Mouse (Mus musculus): ENCODE data around the gene Gm29133.

Gene Gm29133

DNA sequence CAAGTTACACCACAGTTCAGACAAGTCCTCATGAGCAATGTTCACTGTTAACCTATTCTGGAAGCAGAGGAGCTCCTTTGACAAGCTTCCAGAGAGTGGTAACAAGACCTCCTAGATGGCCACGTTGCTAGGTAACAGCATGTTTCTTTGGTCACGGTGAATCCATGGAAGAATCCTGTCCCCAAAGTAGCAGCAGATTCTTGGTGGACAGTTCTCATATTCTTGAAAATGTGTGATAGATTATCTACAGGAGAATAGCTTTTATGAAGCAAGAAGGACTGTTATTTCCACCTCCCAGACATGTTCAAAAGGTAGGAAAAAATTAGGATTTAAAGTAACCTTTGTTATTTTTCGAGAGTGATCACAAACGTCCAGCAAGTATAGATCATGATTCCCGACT lies at the start of gene Gm29133:
Gm29133 (plus strand) TSS at position 301 of the 400 bp plus-strand sequence.
- Histone ChIP-seq H3K27me3 (ENCODE audit: insufficient read depth, low read length) (no peaks in the 10 kb centered on the region), H3K4me1 (replicated peaks; ENCODE audit: low read depth, low read length) (no peaks in the 10 kb centered on the region), H3K9me3 (ENCODE audit: low read length) (no peaks in the 10 kb centered on the region), H3K36me3 (ENCODE audit: insufficient read depth, low read length) (no peaks in the 10 kb centered on the region), H3K4me3 (replicated peaks; ENCODE audit: low read length) (no peak within 1 kb of the TSS)
- TF ChIP-seq CTCF (conservative IDR thresholded peaks at IDR 0.05; ENCODE audit: low read length) (no peak), POU5F1 (IDR thresholded peaks at IDR 0.05; ENCODE audit: borderline replicate concordance, low read length) (no peak), NANOG (IDR thresholded peaks at IDR 0.05; ENCODE audit: borderline replicate concordance, low read length) (no peak)

DNA sequence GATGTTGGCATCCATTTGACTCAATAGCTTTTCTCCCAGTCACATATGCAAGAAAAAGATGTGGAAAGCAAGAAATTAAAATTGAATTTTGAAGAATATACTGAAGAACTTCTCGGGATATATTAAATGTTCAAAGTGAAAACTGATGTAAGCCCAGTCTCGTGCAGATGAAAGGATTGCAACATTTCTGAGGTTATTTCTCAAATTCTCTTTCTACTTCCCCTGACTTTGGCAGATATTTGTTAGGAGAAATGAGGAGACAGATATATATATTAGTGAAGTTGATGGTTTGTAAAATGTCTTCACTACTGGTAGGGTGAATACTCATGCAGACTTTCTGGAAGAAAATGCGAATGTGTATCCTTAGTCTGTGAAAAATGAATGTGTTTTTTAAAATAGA lies 48.9 kb upstream of the Gm29133 start:
- H3K4me1 ChIP-seq (replicated peaks; ENCODE audit: low read depth, low read length): peaks cover 12% of the 10 kb centered on the region
- H3K9me3 ChIP-seq (ENCODE audit: low read length): no peaks in the 10 kb centered on the region
- H3K27me3 ChIP-seq (ENCODE audit: insufficient read depth, low read length): no peaks in the 10 kb centered on the region
- H3K4me3 ChIP-seq (replicated peaks; ENCODE audit: low read length): no peak overlapping the region
- TF ChIP-seq POU5F1 (IDR thresholded peaks at IDR 0.05; ENCODE audit: borderline replicate concordance, low read length): no peak
- no peak for TF ChIP-seq NANOG (IDR thresholded peaks at IDR 0.05; ENCODE audit: borderline replicate concordance, low read length)
- TF ChIP-seq CTCF (conservative IDR thresholded peaks at IDR 0.05; ENCODE audit: low read length): no peak
- no peaks in the 10 kb centered on the region for H3K36me3 ChIP-seq (ENCODE audit: insufficient read depth, low read length)

DNA sequence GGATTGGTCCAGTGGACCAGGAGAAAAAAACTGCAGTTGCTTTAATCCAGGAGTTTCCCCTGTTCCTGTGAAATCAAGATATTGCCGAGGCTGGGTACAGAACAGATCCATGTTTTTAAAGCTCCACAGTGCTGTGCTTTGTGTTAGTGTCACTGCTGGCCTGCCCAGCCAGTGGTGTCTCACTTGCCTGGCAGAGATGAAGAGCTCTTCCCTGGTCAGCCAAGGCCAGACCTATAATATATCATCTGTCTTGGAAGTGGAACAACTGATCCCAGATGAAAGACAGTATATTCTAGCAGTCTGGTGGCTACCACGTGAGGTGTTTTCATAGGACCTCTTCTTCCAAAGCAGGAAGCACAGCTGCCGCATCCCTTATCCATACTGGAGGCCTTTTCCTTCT lies 46.7 kb upstream of the Gm29133 start:
- Histone ChIP-seq H3K27me3 (ENCODE audit: insufficient read depth, low read length) (no peaks in the 10 kb centered on the region), H3K9me3 (ENCODE audit: low read length) (no peaks in the 10 kb centered on the region)
- TF ChIP-seq CTCF (conservative IDR thresholded peaks at IDR 0.05; ENCODE audit: low read length) (no peak), POU5F1 (IDR thresholded peaks at IDR 0.05; ENCODE audit: borderline replicate concordance, low read length) (no peak), NANOG (IDR thresholded peaks at IDR 0.05; ENCODE audit: borderline replicate concordance, low read length) (no peak)

GRCm38 (mm10) chr3:75706536-75706935 lies 41.5 kb upstream of the Gm29133 start:
- Histone ChIP-seq H3K36me3 (ENCODE audit: insufficient read depth, low read length) (no peaks in the 10 kb centered on the region), H3K4me1 (replicated peaks; ENCODE audit: low read depth, low read length) (no peaks in the 10 kb centered on the region), H3K27me3 (ENCODE audit: insufficient read depth, low read length) (no peaks in the 10 kb centered on the region), H3K9me3 (ENCODE audit: low read length) (no peaks in the 10 kb centered on the region), H3K4me3 (replicated peaks; ENCODE audit: low read length) (no peak overlapping the region)
- TF ChIP-seq NANOG (IDR thresholded peaks at IDR 0.05; ENCODE audit: borderline replicate concordance, low read length) (no peak), POU5F1 (IDR thresholded peaks at IDR 0.05; ENCODE audit: borderline replicate concordance, low read length) (no peak), CTCF (conservative IDR thresholded peaks at IDR 0.05; ENCODE audit: low read length) (no peak)

More for the DNA sequence above, 46.7 kb upstream of the Gm29133 start:
- peaks cover 9% of the 10 kb centered on the region for H3K4me1 ChIP-seq (replicated peaks; ENCODE audit: low read depth, low read length)
- no peak overlapping the region for H3K4me3 ChIP-seq (replicated peaks; ENCODE audit: low read length)
- H3K36me3 ChIP-seq (ENCODE audit: insufficient read depth, low read length): no peaks in the 10 kb centered on the region

DNA sequence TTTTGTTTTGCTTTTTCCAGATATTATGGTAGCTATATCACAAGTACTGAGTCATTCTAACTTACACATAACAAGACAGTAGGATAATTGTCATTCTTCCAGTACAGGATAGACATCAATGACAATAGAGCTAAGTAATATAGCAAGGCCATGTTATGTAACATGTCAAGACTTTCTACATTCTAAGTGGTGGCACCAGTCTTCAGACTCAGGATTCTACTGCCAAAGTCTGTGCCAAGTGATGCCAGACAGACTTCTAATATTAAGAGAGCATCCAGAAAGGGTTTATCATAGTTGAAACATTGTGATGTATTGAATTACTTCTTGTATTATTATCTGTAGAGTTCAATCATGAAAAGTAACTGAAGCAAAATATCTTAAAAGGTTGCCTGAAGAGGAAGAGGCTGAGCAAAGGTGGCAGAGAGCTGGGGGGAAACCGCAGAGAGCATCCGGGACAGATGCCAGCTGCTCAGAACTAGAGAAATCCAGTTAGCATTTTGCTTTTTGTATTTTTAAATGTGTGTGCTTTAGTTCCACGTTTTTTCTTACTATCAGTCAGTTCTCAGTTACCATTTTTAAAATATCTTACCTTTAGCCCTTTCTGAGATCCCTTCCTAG lies 34.2 kb upstream of the Gm29133 start:
- Histone ChIP-seq H3K27me3 (ENCODE audit: insufficient read depth, low read length) (no peaks in the 10 kb centered on the region), H3K4me3 (replicated peaks; ENCODE audit: low read length) (no peak overlapping the region), H3K36me3 (ENCODE audit: insufficient read depth, low read length) (no peaks in the 10 kb centered on the region), H3K9me3 (ENCODE audit: low read length) (no peaks in the 10 kb centered on the region; the same call in 1 of the 2 replicates), H3K4me1 (replicated peaks; ENCODE audit: low read depth, low read length) (no peaks in the 10 kb centered on the region)
- TF ChIP-seq NANOG (IDR thresholded peaks at IDR 0.05; ENCODE audit: borderline replicate concordance, low read length) (no peak), POU5F1 (IDR thresholded peaks at IDR 0.05; ENCODE audit: borderline replicate concordance, low read length) (no peak), CTCF (conservative IDR thresholded peaks at IDR 0.05; ENCODE audit: low read length) (no peak)

DNA sequence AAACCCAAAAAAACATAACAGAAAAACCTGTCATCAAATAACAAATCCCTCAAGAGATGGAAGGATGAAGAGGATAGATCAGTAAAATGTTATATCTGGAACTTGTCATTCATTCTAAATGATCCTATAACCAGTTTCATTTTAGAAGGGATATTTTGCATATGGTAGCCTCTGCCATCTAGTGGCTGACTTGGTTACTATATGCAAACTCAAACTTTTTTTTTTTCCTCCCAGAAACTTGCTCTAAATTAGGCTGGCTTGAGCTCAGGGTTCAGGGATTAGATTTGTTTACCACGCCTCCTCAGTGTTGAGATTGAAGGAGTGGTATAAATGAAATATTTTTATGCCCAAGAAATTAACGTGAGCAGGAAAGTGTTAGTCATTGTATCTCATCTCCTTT lies 27.3 kb upstream of the Gm29133 start:
- Histone ChIP-seq H3K9me3 (ENCODE audit: low read length) (no peaks in the 10 kb centered on the region), H3K4me1 (replicated peaks; ENCODE audit: low read depth, low read length) (no peaks in the 10 kb centered on the region), H3K36me3 (ENCODE audit: insufficient read depth, low read length) (no peaks in the 10 kb centered on the region), H3K27me3 (ENCODE audit: insufficient read depth, low read length) (no peaks in the 10 kb centered on the region), H3K4me3 (replicated peaks; ENCODE audit: low read length) (no peak overlapping the region)
- TF ChIP-seq NANOG (IDR thresholded peaks at IDR 0.05; ENCODE audit: borderline replicate concordance, low read length) (no peak), CTCF (conservative IDR thresholded peaks at IDR 0.05; ENCODE audit: low read length) (peak; percentile 64), POU5F1 (IDR thresholded peaks at IDR 0.05; ENCODE audit: borderline replicate concordance, low read length) (no peak)

DNA sequence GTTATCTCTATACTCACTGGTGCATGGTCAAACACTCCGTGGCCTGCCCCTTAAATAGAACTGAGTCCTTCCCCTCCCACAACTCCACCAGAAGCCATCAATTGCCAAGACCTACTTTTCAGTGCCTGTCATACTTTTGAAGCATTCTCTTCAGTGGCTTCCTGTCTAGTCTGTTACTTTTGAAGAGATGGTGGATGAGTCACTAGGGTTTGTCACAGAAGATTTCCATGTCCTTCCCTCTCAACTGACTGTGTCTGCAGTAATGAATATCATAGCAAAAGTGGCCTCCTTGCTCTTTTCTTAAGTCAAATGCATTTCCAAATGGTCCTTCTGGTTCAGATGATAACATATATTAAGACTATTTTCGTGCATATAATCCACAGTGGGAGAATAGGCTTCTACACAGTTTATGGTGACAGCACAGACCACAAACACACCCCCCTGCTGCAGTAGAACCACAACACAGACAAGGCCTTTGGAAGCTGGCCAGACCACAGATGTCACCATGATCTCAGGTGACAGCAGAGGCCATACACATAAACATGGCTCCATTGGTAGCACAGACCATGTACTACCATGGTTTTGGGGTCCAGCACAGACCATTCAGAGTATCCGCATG lies 16.9 kb upstream of the Gm29133 start:
- Histone ChIP-seq H3K4me3 (replicated peaks; ENCODE audit: low read length) (no peak overlapping the region), H3K9me3 (ENCODE audit: low read length) (peaks cover 10% of the 10 kb centered on the region), H3K27me3 (ENCODE audit: insufficient read depth, low read length) (no peaks in the 10 kb centered on the region), H3K4me1 (replicated peaks; ENCODE audit: low read depth, low read length) (no peaks in the 10 kb centered on the region), H3K36me3 (ENCODE audit: insufficient read depth, low read length) (no peaks in the 10 kb centered on the region)
- no peak for TF ChIP-seq CTCF (conservative IDR thresholded peaks at IDR 0.05; ENCODE audit: low read length)
- no peak for TF ChIP-seq POU5F1 (IDR thresholded peaks at IDR 0.05; ENCODE audit: borderline replicate concordance, low read length)
- TF ChIP-seq NANOG (IDR thresholded peaks at IDR 0.05; ENCODE audit: borderline replicate concordance, low read length): no peak

DNA sequence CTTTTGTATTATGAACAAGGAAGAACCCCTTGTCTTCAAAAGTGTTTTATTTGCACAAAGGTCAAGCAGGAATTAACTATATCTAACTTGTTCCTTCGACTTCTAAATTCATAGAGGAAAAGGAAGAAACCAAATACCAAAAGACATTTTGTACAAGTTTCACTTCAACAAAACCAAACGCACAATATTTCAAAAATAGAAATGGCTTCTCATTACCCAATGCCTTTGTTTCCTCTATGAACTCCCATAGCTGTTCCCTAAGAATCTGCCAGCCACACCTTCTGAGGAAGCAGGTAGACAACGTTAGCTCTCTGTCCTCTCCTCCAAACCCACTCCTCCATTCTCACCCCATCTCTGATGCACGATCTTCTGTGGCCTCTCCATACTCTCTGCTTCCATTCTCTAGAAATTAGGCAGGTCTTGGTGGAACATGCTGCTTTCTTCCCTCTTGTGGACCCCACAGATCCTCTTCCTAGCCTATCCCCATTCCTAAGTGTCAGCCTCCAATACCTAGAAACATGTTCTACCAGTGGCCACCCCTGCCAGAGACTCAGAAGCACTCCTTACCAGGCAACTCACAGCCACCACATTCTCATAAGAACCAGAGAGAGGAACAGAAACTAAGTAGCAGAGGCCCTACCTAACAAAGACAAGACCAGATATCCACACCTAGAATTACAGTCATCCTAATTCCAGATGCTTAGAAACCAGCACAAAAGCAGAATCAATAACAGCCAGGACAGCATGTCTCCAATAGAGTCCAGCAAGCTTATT lies 4.1 kb upstream of the Gm29133 start:
- Histone ChIP-seq H3K9me3 (ENCODE audit: low read length) (peaks cover 15% of the 10 kb centered on the region), H3K4me3 (replicated peaks; ENCODE audit: low read length) (no peak overlapping the region), H3K27me3 (ENCODE audit: insufficient read depth, low read length) (no peaks in the 10 kb centered on the region), H3K36me3 (ENCODE audit: insufficient read depth, low read length) (no peaks in the 10 kb centered on the region), H3K4me1 (replicated peaks; ENCODE audit: low read depth, low read length) (no peaks in the 10 kb centered on the region)
- no peak for TF ChIP-seq CTCF (conservative IDR thresholded peaks at IDR 0.05; ENCODE audit: low read length)
- no peak for TF ChIP-seq NANOG (IDR thresholded peaks at IDR 0.05; ENCODE audit: borderline replicate concordance, low read length)
- TF ChIP-seq POU5F1 (IDR thresholded peaks at IDR 0.05; ENCODE audit: borderline replicate concordance, low read length): no peak
